Comparison of ENCODE assay signal across 12 mouse cellular contexts in the genomic region with DNA sequence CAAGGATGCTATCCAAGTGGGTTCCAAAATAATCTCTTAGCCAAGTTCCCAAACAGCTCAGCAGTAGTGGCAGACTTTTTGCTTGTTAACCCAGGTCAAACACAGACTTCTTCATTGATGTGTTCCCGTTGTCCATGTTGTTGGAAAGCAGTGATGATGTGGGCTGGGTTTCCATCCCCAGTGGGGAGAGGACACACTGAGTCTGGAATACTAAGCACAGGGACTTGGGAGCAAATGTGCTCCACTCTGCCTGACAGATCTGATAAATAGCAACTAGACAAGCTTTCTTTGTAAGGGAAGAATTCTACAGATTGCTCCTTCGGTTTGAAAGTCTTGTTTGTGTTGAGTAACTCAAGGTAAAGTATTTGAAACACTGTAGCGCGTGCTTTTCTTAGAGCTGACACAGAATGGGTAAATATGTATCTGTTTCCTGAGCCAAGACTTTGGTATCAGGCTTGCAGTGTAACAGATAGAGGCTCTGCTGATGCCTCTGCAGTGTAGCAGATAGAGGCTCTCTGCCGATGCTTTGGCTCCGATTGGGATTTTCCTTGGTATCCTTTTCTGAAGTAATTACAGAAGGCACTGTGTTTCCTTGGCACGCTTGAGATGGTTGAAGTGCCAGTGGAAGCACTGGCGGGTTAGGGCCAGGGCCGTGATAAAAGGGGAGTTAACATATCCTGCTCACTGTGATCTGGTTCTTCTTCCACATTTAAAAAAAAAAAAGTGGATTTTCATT. TPM values are rescaled to one million over a fixed set of nuclear protein-coding genes. Genes with fewer than 3 reads are reported as not detected.
DNase-seq lines count a peak whose midpoint lies in the region; ATAC-seq and TF ChIP-seq lines count a peak whose summit lies in the region.
"Had no signal": no experiment of that assay in that cellular context is flagged by ENCODE, and none has a peak within 500 bp of the region (broad histone marks: within the 10 kb centered on the region; RNA-seq: fewer than 3 reads in every experiment).

No protein-coding gene starts in this region.

- no peak for ATAC-seq in liver, embryonic 11.5 days (replicated peaks; ENCODE audit: low FRiP score)
- peak; percentile 66 for ATAC-seq in forebrain, postnatal 0 days
- peak; percentile 40; the same call in 1 of the 2 replicates for ATAC-seq in megakaryocyte-erythroid progenitor cell, adult 5-6 weeks (replicated peaks; ENCODE audit: low FRiP score, low TSS enrichment, poor library complexity, severe bottlenecking)

- peak overlapping the region; percentile 48; the same call in 1 of the 2 replicates for H3K27ac ChIP-seq in liver, embryonic 11.5 days (ENCODE audit: low read depth, low read length)
- peak overlapping the region; percentile 45 for H3K27ac ChIP-seq in forebrain, postnatal 0 days (ENCODE audit: low read depth, low read length)

- peaks cover 64% of the 10 kb centered on the region for H3K4me1 ChIP-seq in liver, embryonic 11.5 days (replicated peaks; ENCODE audit: control insufficient read depth, insufficient read depth, low read length)
- peaks cover 21% of the 10 kb centered on the region for H3K4me1 ChIP-seq in forebrain, postnatal 0 days (ENCODE audit: insufficient read depth)

- 82% methylated on average over 9 of the region's 9 CpGs for WGBS in liver, embryonic 11.5 days
- WGBS in forebrain, postnatal 0 days, result 46% methylated on average over 9 of the region's 9 CpGs

- H3K4me2 ChIP-seq in liver, embryonic 11.5 days, result no peak overlapping the region
- no peak overlapping the region for H3K4me2 ChIP-seq in forebrain, postnatal 0 days (ENCODE audit: low read depth)
- H3K4me2 ChIP-seq: lung, embryonic 14.5 days; midbrain, embryonic 11.5 days had no signal

- no peaks in the 10 kb centered on the region for H3K27me3 ChIP-seq in liver, embryonic 11.5 days (replicated peaks; ENCODE audit: control insufficient read depth, insufficient read depth, low read length)
- no peaks in the 10 kb centered on the region for H3K27me3 ChIP-seq in forebrain, postnatal 0 days (ENCODE audit: insufficient read depth, low read length)

- H3K9me3 ChIP-seq in liver, embryonic 11.5 days (ENCODE audit: control insufficient read depth, low read length), result no peaks in the 10 kb centered on the region
- H3K9me3 ChIP-seq in forebrain, postnatal 0 days (ENCODE audit: low read length), result no peaks in the 10 kb centered on the region

- TF ChIP-seq CTCF in forebrain, postnatal 0 days (IDR thresholded peaks at IDR 0.05; ENCODE audit: low read depth), result no peak

- H3K4me3 ChIP-seq in liver, embryonic 11.5 days (ENCODE audit: low read depth, low read length), result no peak overlapping the region
- H3K4me3 ChIP-seq in forebrain, postnatal 0 days (ENCODE audit: low read depth, low read length), result no peak overlapping the region

- H3K36me3 ChIP-seq in liver, embryonic 11.5 days (ENCODE audit: control insufficient read depth, insufficient read depth, low read length), result no peaks in the 10 kb centered on the region
- no peaks in the 10 kb centered on the region for H3K36me3 ChIP-seq in forebrain, postnatal 0 days (ENCODE audit: insufficient read depth)

- peak; percentile 17 to 23 for DNase-seq in cerebellum, postnatal 25 days
- DNase-seq in cerebellum, adult 18-20 months, result no peak
- DNase-seq in liver, embryonic 11.5 days (ENCODE audit: low spot score), result no peak
- no peak for DNase-seq in liver
- peak; percentile 47 for DNase-seq in forebrain, postnatal 0 days
- DNase-seq in kidney, adult 18-20 months, result no peak
- DNase-seq in gastrocnemius, postnatal 10 days, result no peak
- DNase-seq: kidney, adult 9 months; lung, embryonic 14.5 days; thymus, adult 18-20 months had no signal

- no peak overlapping the region for H3K9ac ChIP-seq in liver, embryonic 11.5 days (ENCODE audit: low read depth, low read length)
- no peak overlapping the region for H3K9ac ChIP-seq in forebrain, postnatal 0 days
- H3K9ac ChIP-seq: lung, embryonic 14.5 days had no signal

RNA-seq across cellular contexts. Expression of a gene that starts 19.5 kb away (rescaled TPM):
- polyA plus RNA-seq in liver, embryonic 11.5 days (2014; fragmentation: Nextera tagmentation; extraction: Ambion mirVana), result 31.1 and 34.5 TPM in 2 replicates
- 13.8 and 17.9 TPM in 2 replicates for total RNA-seq in forebrain, postnatal 0 days (2014; rRNA removed)
- 5.8 and 7.1 TPM in 2 replicates for polyA plus RNA-seq in forebrain, postnatal 0 days (2015; fragmentation: Nextera tagmentation; extraction: Ambion mirVana)
- total RNA-seq in megakaryocyte-erythroid progenitor cell, adult 5-6 weeks (2014; fragmentation: Nextera tagmentation), result 14.0 and 15.9 TPM in 2 replicates
- total RNA-seq in megakaryocyte-erythroid progenitor cell, adult 5-6 weeks (2017), result 16.8 and 17.2 TPM in 2 replicates
- total RNA-seq in gastrocnemius, postnatal 10 days (2021), result 10 to 100 TPM; 12.6 to 15.1 TPM

Comparison
In these comparisons a context has a peak if more than half of its experiments do, and no peak if none do; other contexts are left out.
1. DNase-seq: peak in cerebellum, postnatal 25 days (2 of 2) and forebrain, postnatal 0 days (single experiment); none in cerebellum, adult 18-20 months (0 of 2), liver, embryonic 11.5 days (single experiment), liver (single experiment), kidney, adult 18-20 months (single experiment) and gastrocnemius, postnatal 10 days (single experiment).